Mouse (Mus musculus) forebrain, embryonic 15.5 days (tissue): ENCODE measurements around the gene Pcgf3. TPM values are rescaled to one million over a fixed set of nuclear protein-coding genes. Genes with fewer than 3 reads are reported as not detected.

Source experiments
- ATAC-seq: fragments of 200-750 bp; cut with Nextera tagmentation; replicated peaks from 2 replicates; pipeline ENCODE4 v1.8.0; 2017; ENCODE audit warnings: mild to moderate bottlenecking, moderate TSS enrichment, moderate library complexity
- H3K27ac ChIP-seq: fragments of 300-500 bp; sonication (generic); replicated peaks from 2 replicates; pipeline ENCODE4 v1.5.1; 2015; ENCODE audit warnings: mild to moderate bottlenecking, inconsistent platforms
- H3K27me3 ChIP-seq: fragments of 300-500 bp; sonication (generic); 2 replicates; pipeline ENCODE4 v1.6.1; 2015; ENCODE audit warnings: inconsistent platforms
- H3K36me3 ChIP-seq: fragments of 300-500 bp; sonication (generic); 2 replicates; pipeline ENCODE4 v1.6.1; 2015; ENCODE audit warnings: mild to moderate bottlenecking, inconsistent platforms
- H3K4me1 ChIP-seq: fragments of 300-500 bp; sonication (generic); 2 replicates; pipeline ENCODE4 v1.6.1; 2015; ENCODE audit warnings: inconsistent platforms
- H3K4me2 ChIP-seq: fragments of 300-500 bp; sonication (generic); replicated peaks from 2 replicates; pipeline ENCODE4 v1.6.1; 2015; ENCODE audit warnings: mild to moderate bottlenecking, inconsistent platforms
- H3K4me3 ChIP-seq: fragments of 300-500 bp; sonication (generic); 2 replicates; pipeline ENCODE4 v1.5.1; 2015; ENCODE audit warnings: mild to moderate bottlenecking, inconsistent platforms
- H3K9ac ChIP-seq: fragments of 300-500 bp; sonication (generic); replicated peaks from 2 replicates; pipeline ENCODE4 v1.6.1; 2015; ENCODE audit warnings: mild to moderate bottlenecking, inconsistent platforms
- H3K9me3 ChIP-seq: fragments of 300-500 bp; sonication (generic); 2 replicates; pipeline ENCODE4 v1.6.1; 2016; ENCODE audit warnings: inconsistent platforms
- WGBS: fragments of 180-500 bp; shearing (Covaris S2); methylation state at CpG from one replicate; pipeline ENCODE4 v1.1.7; 2015; ENCODE audit warnings: mixed read lengths; 5-methylcytosine and 5-hydroxymethylcytosine counted together
- polyA plus RNA-seq: library from polyadenylated mRNA; unstranded; fragments of >200 nt; fragmentation: Nextera tagmentation; extraction: Ambion mirVana; gene quantifications from 2 replicates; pipeline ENCODE4 v1.2.1, GENCODE M21; 2015

Pcgf3 gene
- polyA plus RNA-seq, 1 experiment from 2014 or later, result 33.3 TPM

DNA sequence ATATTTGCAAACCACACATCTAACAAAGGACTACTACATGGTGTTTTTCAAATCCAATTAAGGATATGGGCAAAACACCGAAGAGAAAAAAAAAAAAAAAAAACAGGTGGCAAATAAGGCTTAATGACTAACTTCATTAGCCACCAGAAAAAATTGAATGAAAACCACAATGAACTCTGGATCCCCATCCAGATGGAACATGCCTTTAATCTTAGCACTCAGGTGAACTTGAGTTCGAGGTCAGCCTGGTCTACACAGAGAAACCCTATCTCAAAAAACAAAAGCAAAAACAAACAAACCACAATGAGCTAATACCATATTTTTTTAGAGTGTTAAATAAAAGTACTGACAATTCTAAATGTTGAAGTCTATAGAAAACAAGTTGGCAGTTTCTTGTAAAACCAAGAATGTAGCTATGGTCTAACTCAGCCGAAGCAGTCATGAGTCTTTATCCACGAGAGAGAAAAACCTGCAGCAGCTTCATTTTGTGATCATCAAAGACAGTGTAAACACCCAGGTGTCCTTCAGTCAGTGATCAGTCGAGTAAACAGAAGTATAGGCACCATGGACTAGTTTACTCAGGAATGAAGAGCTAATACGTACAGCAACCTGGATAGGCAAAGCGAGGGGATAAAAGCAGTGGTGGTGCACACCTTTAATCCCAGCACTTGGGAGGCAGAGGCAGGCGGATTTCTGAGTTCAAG lies 10.0 kb upstream of the Pcgf3 start:
- Histone ChIP-seq H3K9me3 (no peaks in the 10 kb centered on the region), H3K9ac (no peak overlapping the region), H3K4me1 (no peaks in the 10 kb centered on the region; the same call in 1 of the 2 replicates), H3K27ac (no peak overlapping the region), H3K4me2 (no peak overlapping the region), H3K36me3 (no peaks in the 10 kb centered on the region), H3K27me3 (peaks cover 17% of the 10 kb centered on the region; the same call in 1 of the 2 replicates), H3K4me3 (no peak overlapping the region)
- 74% methylated on average over 8 of the region's 8 CpGs for WGBS
- no peak for ATAC-seq

DNA sequence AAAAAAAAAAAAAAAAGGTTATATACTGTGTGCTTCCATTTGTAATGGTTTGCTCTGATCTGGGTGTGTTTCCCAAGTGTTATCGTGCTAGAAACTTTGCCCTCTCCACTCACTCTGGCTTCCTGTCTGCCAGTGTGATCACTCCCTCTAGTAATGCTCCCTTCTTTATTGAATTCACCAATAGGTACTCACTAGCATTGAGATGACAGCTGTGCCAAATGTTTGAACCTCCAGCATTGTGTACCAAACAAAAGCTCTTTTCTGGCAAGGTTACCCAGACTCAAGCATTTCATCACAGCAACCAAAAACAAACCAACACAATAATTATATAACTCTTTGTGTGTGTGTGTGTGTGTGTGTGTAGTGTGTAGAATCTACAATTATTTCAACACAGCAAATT lies 9.4 kb upstream of the Pcgf3 start:
- Histone ChIP-seq H3K4me3 (no peak overlapping the region), H3K27ac (no peak overlapping the region), H3K4me1 (no peaks in the 10 kb centered on the region; the same call in 1 of the 2 replicates), H3K9ac (no peak overlapping the region), H3K27me3 (peaks cover 23% of the 10 kb centered on the region; the same call in 1 of the 2 replicates), H3K36me3 (no peaks in the 10 kb centered on the region), H3K4me2 (no peak overlapping the region), H3K9me3 (no peaks in the 10 kb centered on the region)
- WGBS, result 81% methylated on average over 1 of the region's 1 CpGs
- ATAC-seq, result no peak

DNA sequence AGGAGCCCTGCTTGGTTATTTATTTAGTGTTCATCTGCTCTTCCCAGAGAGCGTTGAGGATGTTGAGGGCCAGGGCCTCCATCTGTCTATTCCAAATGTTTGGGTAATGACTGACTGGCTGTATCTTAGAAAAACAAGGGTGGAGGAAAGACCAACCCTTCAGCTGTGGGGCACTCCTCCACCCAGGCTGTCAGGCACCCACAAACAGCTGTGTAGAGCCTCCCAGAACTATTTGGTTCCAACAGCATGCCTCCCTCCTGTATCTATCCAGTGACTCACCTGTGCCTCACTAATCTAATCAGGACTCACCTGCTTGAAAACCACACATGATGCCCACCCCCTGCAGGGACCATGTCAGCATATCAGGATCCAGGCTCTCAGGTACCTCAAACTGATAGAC lies 8.6 kb upstream of the Pcgf3 start:
- H3K36me3 ChIP-seq, result no peaks in the 10 kb centered on the region
- WGBS, result 100% methylated on average over 1 of the region's 1 CpGs
- peaks cover 24% of the 10 kb centered on the region; the same call in 1 of the 2 replicates for H3K27me3 ChIP-seq
- no peak overlapping the region for H3K9ac ChIP-seq
- H3K4me1 ChIP-seq, result no peaks in the 10 kb centered on the region; the same call in 1 of the 2 replicates
- ATAC-seq, result no peak
- H3K27ac ChIP-seq, result no peak overlapping the region
- no peak overlapping the region for H3K4me3 ChIP-seq
- H3K4me2 ChIP-seq, result no peak overlapping the region
- H3K9me3 ChIP-seq, result no peaks in the 10 kb centered on the region

DNA sequence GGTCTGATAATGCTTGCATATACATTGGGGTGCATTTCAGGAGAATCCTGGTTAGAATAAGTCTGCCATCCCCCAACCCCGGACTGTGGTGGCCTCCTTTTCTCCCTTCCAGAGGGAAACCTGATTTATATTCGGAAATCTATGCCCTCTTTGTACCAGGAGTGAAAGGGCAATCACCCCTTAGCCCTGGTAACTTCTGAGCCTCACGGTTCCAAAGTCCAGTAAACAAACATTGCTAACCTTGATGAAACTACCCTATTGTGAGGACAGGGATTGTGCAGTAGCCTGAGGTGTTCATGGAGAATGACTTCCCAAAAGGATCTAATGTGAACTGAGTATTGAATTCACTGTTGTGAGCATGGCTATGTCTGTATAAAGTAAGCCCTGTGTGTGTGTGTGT lies 6.9 kb upstream of the Pcgf3 start:
- no peaks in the 10 kb centered on the region for H3K4me1 ChIP-seq
- H3K27ac ChIP-seq, result no peak overlapping the region
- no peak for ATAC-seq
- H3K9ac ChIP-seq, result no peak overlapping the region
- no peak overlapping the region for H3K4me2 ChIP-seq
- 54% methylated on average over 3 of the region's 3 CpGs for WGBS
- no peak overlapping the region for H3K4me3 ChIP-seq
- peaks cover 18% of the 10 kb centered on the region; the same call in 1 of the 2 replicates for H3K27me3 ChIP-seq
- H3K9me3 ChIP-seq, result no peaks in the 10 kb centered on the region
- no peaks in the 10 kb centered on the region for H3K36me3 ChIP-seq

DNA sequence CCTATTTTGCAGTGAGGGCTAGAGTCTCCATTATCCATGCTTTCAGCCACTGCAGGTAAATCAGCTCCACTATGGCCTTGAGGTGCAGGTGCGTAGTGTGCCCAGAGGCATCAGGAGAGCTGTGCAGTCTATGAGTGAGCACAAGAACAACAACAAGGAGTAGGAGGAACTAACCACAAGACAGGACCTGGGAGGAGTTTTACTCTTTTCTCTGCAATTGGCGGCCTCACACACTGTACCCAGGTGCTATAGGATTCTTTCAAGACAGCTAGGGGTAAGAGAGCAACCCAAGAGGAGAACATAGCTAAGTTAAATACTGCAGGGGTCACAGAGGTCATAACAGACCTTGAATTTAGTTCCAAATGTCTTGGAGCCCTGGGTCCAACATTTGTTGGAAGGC lies 2.3 kb upstream of the Pcgf3 start:
- WGBS, result 80% methylated on average over 2 of the region's 2 CpGs
- Histone ChIP-seq H3K36me3 (no peaks in the 10 kb centered on the region), H3K4me1 (peaks cover 21% of the 10 kb centered on the region), H3K9me3 (no peaks in the 10 kb centered on the region), H3K9ac (no peak overlapping the region), H3K4me3 (no peak overlapping the region), H3K27ac (no peak overlapping the region), H3K4me2 (no peak overlapping the region), H3K27me3 (peaks cover 10% of the 10 kb centered on the region; the same call in 1 of the 2 replicates)
- no peak for ATAC-seq

DNA sequence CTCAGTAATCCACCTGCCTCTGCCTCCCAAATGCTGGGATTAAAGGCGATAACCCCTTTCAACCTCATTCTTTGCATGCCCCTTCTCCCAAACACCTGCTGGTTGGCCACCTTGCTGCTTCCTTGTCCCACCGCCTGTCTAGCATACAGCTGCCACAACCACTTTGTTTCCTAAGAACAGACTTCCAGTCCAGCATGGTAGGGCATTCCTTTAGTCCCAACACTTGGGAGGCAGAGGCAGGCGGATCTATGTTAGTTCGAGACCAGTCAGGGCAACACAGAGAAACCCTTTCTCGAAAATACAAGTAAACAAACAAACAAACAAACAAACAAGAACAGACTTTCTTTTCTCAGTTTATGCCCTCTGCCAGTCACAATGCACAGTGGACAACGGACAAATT lies 571 bp upstream of the Pcgf3 start:
- Histone ChIP-seq H3K36me3 (no peaks in the 10 kb centered on the region), H3K9ac (peak overlapping the region; percentile 99), H3K4me3 (peak overlapping the region; percentile 95), H3K9me3 (no peaks in the 10 kb centered on the region), H3K4me2 (peak overlapping the region; percentile 90), H3K27me3 (peaks cover 10% of the 10 kb centered on the region; the same call in 1 of the 2 replicates), H3K4me1 (peaks cover 33% of the 10 kb centered on the region), H3K27ac (no peak overlapping the region)
- WGBS, result 42% methylated on average over 6 of the region's 6 CpGs
- ATAC-seq, result peak; percentile 21; the same call in 1 of the 2 replicates

DNA sequence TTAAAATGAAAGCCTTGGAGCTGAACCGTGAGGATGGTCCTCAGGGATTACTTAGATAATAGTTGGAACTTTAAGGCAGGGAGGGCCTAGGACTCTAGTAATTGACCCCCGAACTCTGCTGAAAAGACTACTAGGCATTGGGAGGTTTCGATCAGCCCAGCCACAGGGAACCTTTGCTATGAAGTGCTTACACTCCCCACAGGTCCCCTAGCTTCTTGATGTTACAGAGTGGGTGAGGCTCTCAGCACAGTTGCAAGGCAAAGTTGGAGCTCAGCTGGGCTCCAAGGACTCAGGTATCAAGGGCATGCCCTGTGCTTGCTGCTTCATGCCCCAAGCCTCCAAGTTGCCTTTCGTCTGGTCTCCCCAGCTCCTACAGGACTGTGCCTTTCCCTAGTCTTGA lies 1.4 kb downstream of the Pcgf3 start:
- 40% methylated on average over 4 of the region's 4 CpGs for WGBS
- H3K9ac ChIP-seq, result peak overlapping the region; percentile 99
- H3K4me2 ChIP-seq, result peak overlapping the region; percentile 90
- ATAC-seq, result no peak
- H3K4me1 ChIP-seq, result peaks cover 53% of the 10 kb centered on the region
- H3K9me3 ChIP-seq, result no peaks in the 10 kb centered on the region
- no peaks in the 10 kb centered on the region for H3K36me3 ChIP-seq
- H3K27ac ChIP-seq, result no peak overlapping the region
- H3K27me3 ChIP-seq, result no peaks in the 10 kb centered on the region; the same call in 1 of the 2 replicates
- H3K4me3 ChIP-seq, result peak overlapping the region; percentile 95

DNA sequence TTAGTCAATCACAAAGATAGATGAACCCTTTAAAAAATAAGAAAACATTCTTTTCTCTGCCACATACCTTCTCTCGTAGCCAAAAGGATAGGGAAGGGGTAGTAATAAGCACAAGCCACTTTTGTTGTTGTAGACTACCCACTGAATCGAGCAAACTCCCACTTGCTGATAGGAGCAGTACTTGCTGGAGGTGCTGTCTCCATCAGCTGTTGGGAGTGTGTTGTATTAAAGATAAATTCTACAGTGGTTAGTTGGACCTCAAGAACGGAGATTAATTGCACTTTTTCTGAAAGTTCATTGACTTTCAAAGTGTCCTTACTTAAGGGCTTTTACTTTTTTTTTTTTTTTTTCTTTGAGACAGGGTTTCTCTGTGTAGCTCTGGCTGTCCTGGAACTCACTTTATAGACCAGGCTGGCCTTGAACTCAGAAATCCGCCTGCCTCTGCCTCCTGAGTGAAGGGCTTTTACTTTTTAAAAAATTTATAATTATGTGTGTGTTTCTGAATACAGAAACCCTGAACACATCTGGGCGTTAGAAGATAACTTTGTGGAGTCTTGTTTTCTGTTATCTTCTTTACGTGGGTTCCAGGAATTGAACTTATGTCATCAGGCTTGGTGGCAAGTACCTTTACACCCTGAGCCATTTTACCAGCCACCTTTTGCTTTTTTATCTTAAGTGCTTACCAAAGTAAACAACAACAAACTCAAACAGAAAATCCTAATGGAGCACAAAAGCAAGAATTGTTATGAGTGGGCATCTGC lies 4.3 kb downstream of the Pcgf3 start:
- H3K27me3 ChIP-seq, result no peaks in the 10 kb centered on the region
- peaks cover 73% of the 10 kb centered on the region for H3K4me1 ChIP-seq
- peaks cover 3% of the 10 kb centered on the region; the same call in 1 of the 2 replicates for H3K36me3 ChIP-seq
- no peak overlapping the region for H3K27ac ChIP-seq
- 87% methylated on average over 6 of the region's 6 CpGs for WGBS
- H3K4me2 ChIP-seq, result no peak overlapping the region
- H3K9ac ChIP-seq, result no peak overlapping the region
- H3K9me3 ChIP-seq, result no peaks in the 10 kb centered on the region
- H3K4me3 ChIP-seq, result no peak overlapping the region
- ATAC-seq, result no peak

DNA sequence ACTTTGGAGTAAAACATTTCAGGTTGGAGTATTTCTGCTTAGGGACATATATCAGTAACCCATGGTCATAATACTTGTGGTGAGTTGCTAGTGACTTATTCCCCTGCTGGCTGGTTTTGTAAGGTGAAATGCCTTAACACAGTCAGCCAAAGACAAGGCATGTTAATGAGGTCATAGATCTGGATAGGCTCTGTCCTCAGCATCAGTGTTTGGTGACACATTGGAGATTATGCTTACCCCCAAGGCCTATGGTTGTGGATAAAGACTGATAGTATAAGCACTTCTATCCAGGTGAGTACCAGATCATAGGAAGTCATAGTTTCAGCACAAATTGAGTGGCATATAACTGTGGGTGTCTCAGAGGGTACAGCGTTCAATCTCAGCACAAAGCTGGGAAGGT lies 5.6 kb downstream of the Pcgf3 start:
- H3K9ac ChIP-seq, result no peak overlapping the region
- no peak for ATAC-seq
- 93% methylated on average over 1 of the region's 1 CpGs for WGBS
- no peak overlapping the region for H3K4me3 ChIP-seq
- H3K9me3 ChIP-seq, result no peaks in the 10 kb centered on the region
- no peak overlapping the region for H3K4me2 ChIP-seq
- no peak overlapping the region for H3K27ac ChIP-seq
- H3K27me3 ChIP-seq, result no peaks in the 10 kb centered on the region
- H3K36me3 ChIP-seq, result peaks cover 3% of the 10 kb centered on the region; the same call in 1 of the 2 replicates
- H3K4me1 ChIP-seq, result peaks cover 69% of the 10 kb centered on the region

DNA sequence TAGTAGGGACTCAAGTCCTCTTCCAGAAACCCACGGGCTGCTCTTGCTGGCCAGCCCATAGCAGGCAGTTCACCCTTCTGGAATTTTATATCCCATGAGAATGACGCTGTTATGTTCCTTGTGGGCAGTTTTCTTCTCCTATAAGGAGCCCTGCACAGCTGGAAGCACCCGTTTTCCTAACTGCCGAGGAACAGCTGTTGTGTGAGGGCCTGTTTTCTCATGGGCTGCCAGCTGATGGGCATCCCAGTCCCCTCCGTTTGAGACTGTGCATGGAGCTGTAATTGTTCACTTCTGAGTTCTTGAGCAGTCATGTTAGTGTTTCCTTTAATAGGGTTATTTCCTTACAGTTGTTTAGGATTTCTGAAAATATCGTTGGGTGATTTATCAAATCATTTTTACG lies 8.6 kb downstream of the Pcgf3 start:
- Histone ChIP-seq H3K36me3 (peaks cover 31% of the 10 kb centered on the region), H3K9ac (no peak overlapping the region), H3K4me1 (peaks cover 43% of the 10 kb centered on the region), H3K4me2 (no peak overlapping the region), H3K4me3 (no peak overlapping the region), H3K9me3 (no peaks in the 10 kb centered on the region), H3K27me3 (no peaks in the 10 kb centered on the region), H3K27ac (no peak overlapping the region)
- WGBS, result 77% methylated on average over 7 of the region's 7 CpGs
- no peak for ATAC-seq

DNA sequence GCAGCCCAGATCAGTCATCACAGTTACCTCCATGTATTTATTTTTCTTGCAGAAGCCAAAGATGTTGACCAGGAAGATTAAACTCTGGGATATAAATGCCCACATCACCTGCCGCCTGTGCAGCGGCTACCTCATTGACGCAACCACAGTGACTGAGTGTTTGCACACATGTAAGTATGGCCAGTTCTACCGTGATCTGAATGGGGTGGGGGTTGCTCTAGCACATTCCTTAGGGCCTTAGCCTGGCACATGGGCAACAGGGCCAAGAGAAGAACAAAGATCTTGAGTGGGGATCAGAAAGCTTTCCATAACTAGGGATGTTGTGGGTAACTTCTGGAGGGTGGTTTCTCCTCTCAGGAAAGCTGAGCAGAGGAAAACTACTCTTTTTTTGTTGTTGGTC lies 12.7 kb downstream of the Pcgf3 start:
- WGBS, result 87% methylated on average over 4 of the region's 4 CpGs
- peaks cover 69% of the 10 kb centered on the region for H3K36me3 ChIP-seq

DNA sequence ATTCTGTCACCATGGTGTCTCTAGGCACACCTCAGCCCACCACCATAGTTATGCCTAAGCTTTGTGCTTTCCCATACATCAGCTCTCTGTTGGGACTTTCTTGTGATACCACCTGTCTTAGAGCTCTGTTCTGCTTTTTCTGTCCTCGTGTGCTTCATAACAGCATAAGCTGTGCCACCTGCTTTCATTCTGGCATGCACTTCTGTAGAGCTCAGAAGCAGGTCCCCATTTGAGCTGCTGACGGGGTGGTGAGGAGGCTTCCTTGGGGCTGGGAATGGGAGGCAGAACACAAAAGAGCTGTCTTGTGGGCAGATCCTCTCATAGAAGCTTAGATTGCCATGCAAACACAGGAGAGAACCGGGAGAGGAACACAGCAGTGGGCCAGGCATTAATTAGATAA lies 14.9 kb downstream of the Pcgf3 start:
- Histone ChIP-seq H3K36me3 (peaks cover 72% of the 10 kb centered on the region), H3K27me3 (no peaks in the 10 kb centered on the region), H3K27ac (no peak overlapping the region), H3K9me3 (no peaks in the 10 kb centered on the region), H3K4me3 (no peak overlapping the region), H3K4me1 (no peaks in the 10 kb centered on the region), H3K4me2 (no peak overlapping the region), H3K9ac (no peak overlapping the region)
- WGBS, result 80% methylated on average over 3 of the region's 3 CpGs
- no peak for ATAC-seq

More for the DNA sequence above, 12.7 kb downstream of the Pcgf3 start:
- ATAC-seq, result no peak
- Histone ChIP-seq H3K27ac (no peak overlapping the region), H3K9ac (no peak overlapping the region), H3K4me3 (no peak overlapping the region), H3K27me3 (no peaks in the 10 kb centered on the region), H3K9me3 (no peaks in the 10 kb centered on the region), H3K4me1 (peaks cover 13% of the 10 kb centered on the region), H3K4me2 (no peak overlapping the region)
